Mouse (Mus musculus) c-Kit-positive CD71-positive TER-119-negative erythroid progenitor cells, embryonic 14.5 days (primary cell): ENCODE measurements at regions not wholly inside any gene's neighbourhood (a gene's known extent, or its start where the extent isn't known, plus 50 kb on each side); places are given as distances from the start of the nearest gene placed in this dataset.

ENCODE experiments used
- DNase-seq: peaks from one replicate; pipeline ENCODE4 v3.0.0-alpha.2; 2013; ENCODE audit warnings: low read depth

GRCm38 (mm10) chr2:171800511-171801268 is 242.6 kb downstream of the Cbln4 start:
- no peak for DNase-seq

GRCm38 (mm10) chr2:171799351-171799750 is 243.9 kb downstream of the Cbln4 start:
- no peak for DNase-seq

GRCm38 (mm10) chr2:171790686-171791085 is 252.6 kb downstream of the Cbln4 start:
- DNase-seq, result no peak

GRCm38 (mm10) chr2:171766193-171766930 is 276.9 kb downstream of the Cbln4 start:
- no peak for DNase-seq

- DNase-seq, result no peak
Measured at GRCm38 (mm10) chr2:171765071-171765470, 278.2 kb downstream of the Cbln4 start.

GRCm38 (mm10) chr2:171753502-171753901 is 289.8 kb downstream of the Cbln4 start:
- no peak for DNase-seq

- no peak for DNase-seq
Measured at GRCm38 (mm10) chr2:171747162-171747561, 296.1 kb downstream of the Cbln4 start.

- no peak for DNase-seq
Measured at GRCm38 (mm10) chr2:171743111-171743510, 300.2 kb downstream of the Cbln4 start.

- no peak for DNase-seq
Measured at GRCm38 (mm10) chr2:171742706-171743105, 300.6 kb downstream of the Cbln4 start.

- no peak for DNase-seq
Measured at GRCm38 (mm10) chr2:171737761-171738160, 305.5 kb downstream of the Cbln4 start.

- DNase-seq, result no peak
Measured at GRCm38 (mm10) chr2:171735061-171735490, 308.2 kb downstream of the Cbln4 start.

GRCm38 (mm10) chr2:171734634-171734987 is 308.7 kb downstream of the Cbln4 start:
- no peak for DNase-seq

- no peak for DNase-seq
Measured at GRCm38 (mm10) chr2:171733965-171734633, 309.2 kb downstream of the Cbln4 start.

GRCm38 (mm10) chr2:171719269-171719668 is 324.0 kb downstream of the Cbln4 start:
- no peak for DNase-seq

GRCm38 (mm10) chr2:171718855-171719254 is 324.4 kb downstream of the Cbln4 start:
- no peak for DNase-seq

- no peak for DNase-seq
Measured at GRCm38 (mm10) chr2:171712816-171713570, 330.3 kb downstream of the Cbln4 start.

GRCm38 (mm10) chr2:171693526-171693925 is 349.7 kb downstream of the Cbln4 start:
- no peak for DNase-seq

- DNase-seq, result no peak
Measured at GRCm38 (mm10) chr2:171690781-171691180, 352.5 kb downstream of the Cbln4 start.

GRCm38 (mm10) chr2:171689102-171689501 is 354.2 kb downstream of the Cbln4 start:
- no peak for DNase-seq

GRCm38 (mm10) chr2:171677998-171678397 is 365.3 kb downstream of the Cbln4 start:
- no peak for DNase-seq

- no peak for DNase-seq
Measured at GRCm38 (mm10) chr2:171677128-171677527, 366.1 kb downstream of the Cbln4 start.

GRCm38 (mm10) chr2:171676083-171676482 is 367.2 kb downstream of the Cbln4 start:
- no peak for DNase-seq
